Mouse (Mus musculus): ENCODE measurements at regions not wholly inside any gene's neighbourhood (a gene's known extent, or its start where the extent isn't known, plus 50 kb on each side); places are given as distances from the start of the nearest gene placed in this dataset.

GRCm38 (mm10) chr15:36891296-36891695 is 116.3 kb downstream of the Zfp706 start:
- Histone ChIP-seq H3K9me3 (ENCODE audit: control insufficient read depth, low read length) (no peaks in the 10 kb centered on the region), H3K4me2 (ENCODE audit: low read depth, low read length, severe bottlenecking) (no peak overlapping the region), H3K4me3 (ENCODE audit: low read depth, low read length) (no peak overlapping the region), H3K4me1 (replicated peaks; ENCODE audit: control insufficient read depth, insufficient read depth, low read length) (peaks cover 2% of the 10 kb centered on the region; the same call in 1 of the 2 replicates), H3K36me3 (ENCODE audit: control insufficient read depth, insufficient read depth, low read length) (no peaks in the 10 kb centered on the region), H3K9ac (ENCODE audit: low read length) (no peak overlapping the region), H3K27ac (ENCODE audit: low read depth, low read length) (no peak overlapping the region), H3K27me3 (ENCODE audit: control insufficient read depth, insufficient read depth, low read length) (peaks cover 3% of the 10 kb centered on the region; the same call in 1 of the 2 replicates)
- ATAC-seq (replicated peaks; ENCODE audit: low FRiP score), result no peak
- 41% methylated on average over 1 of the region's 1 CpGs for WGBS
- DNase-seq (ENCODE audit: low spot score), result no peak

DNA sequence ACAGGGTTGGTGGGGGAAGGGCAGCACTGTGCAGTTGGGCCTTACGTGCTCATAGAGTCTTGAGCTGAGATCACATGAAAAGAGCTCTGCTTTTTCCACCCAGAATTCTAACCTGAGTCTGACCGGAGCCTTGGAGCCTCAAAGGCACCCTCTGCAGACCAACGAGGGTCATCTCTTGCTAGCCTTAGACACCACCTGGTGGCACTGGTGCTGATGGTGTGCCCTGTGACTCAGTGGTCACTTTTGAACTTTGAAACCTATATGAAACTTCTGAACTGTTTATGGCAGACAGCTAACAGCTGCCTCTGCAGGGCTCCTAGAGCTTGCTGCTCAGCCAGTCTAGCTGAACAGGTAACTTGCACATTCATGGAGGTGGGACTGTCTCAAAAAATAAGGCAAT is 118.5 kb downstream of the Zfp706 start:
- DNase-seq (ENCODE audit: low spot score) (no peak), ATAC-seq (replicated peaks; ENCODE audit: low FRiP score) (no peak)
- 88% methylated on average over 3 of the region's 3 CpGs for WGBS

GRCm38 (mm10) chr15:36888351-36889069 is 119.1 kb downstream of the Zfp706 start:
- ATAC-seq (replicated peaks; ENCODE audit: low FRiP score) (no peak), DNase-seq (ENCODE audit: low spot score) (no peak)
- Histone ChIP-seq H3K36me3 (ENCODE audit: control insufficient read depth, insufficient read depth, low read length) (no peaks in the 10 kb centered on the region), H3K9me3 (ENCODE audit: control insufficient read depth, low read length) (no peaks in the 10 kb centered on the region), H3K4me2 (ENCODE audit: low read depth, low read length, severe bottlenecking) (no peak overlapping the region), H3K27me3 (ENCODE audit: control insufficient read depth, insufficient read depth, low read length) (peaks cover 3% of the 10 kb centered on the region; the same call in 1 of the 2 replicates), H3K9ac (ENCODE audit: low read length) (no peak overlapping the region), H3K4me1 (replicated peaks; ENCODE audit: control insufficient read depth, insufficient read depth, low read length) (peaks cover 2% of the 10 kb centered on the region; the same call in 1 of the 2 replicates), H3K4me3 (ENCODE audit: low read depth, low read length) (no peak overlapping the region), H3K27ac (ENCODE audit: low read depth, low read length) (no peak overlapping the region)
- 81% methylated on average over 11 of the region's 11 CpGs for WGBS

More for the DNA sequence above, 118.5 kb downstream of the Zfp706 start:
- Histone ChIP-seq H3K4me3 (ENCODE audit: low read depth, low read length) (no peak overlapping the region), H3K27me3 (ENCODE audit: control insufficient read depth, insufficient read depth, low read length) (peaks cover 3% of the 10 kb centered on the region; the same call in 1 of the 2 replicates), H3K4me2 (ENCODE audit: low read depth, low read length, severe bottlenecking) (no peak overlapping the region), H3K4me1 (replicated peaks; ENCODE audit: control insufficient read depth, insufficient read depth, low read length) (peaks cover 2% of the 10 kb centered on the region; the same call in 1 of the 2 replicates), H3K27ac (ENCODE audit: low read depth, low read length) (no peak overlapping the region), H3K36me3 (ENCODE audit: control insufficient read depth, insufficient read depth, low read length) (no peaks in the 10 kb centered on the region), H3K9ac (ENCODE audit: low read length) (no peak overlapping the region), H3K9me3 (ENCODE audit: control insufficient read depth, low read length) (no peaks in the 10 kb centered on the region)

DNA sequence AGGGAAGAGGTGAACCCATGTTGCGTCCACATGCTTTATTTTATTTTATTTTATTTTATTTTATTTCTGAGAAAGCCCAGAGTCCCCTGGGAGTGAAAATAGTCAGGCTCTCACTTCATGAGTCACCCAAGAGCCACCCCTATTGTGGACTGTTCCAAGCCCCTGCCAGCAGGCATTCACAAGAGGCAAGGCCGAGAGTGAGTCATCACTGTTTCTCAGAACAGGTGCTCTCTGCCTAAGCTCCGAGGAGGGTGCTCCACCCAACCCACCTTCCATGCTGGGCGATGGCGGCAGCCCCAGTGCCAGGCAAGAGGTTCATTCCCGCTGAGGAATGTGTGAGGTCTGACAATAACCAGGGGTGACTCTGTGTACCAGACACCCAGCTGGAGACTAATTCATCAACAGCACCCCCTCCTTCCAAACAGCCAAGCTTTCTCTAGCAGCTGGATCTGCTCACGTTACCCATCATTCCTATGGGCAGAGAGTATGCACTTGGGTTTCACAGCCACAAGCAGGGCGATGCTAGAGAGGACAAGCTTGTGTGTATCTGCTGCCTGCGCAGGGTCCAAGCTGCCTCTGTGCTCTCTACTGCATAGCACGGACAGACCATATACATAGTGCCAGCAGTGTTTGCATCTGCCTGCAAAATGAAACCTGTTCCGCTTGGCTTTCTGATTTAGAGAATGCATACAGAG is 122.8 kb downstream of the Zfp706 start:
- no peaks in the 10 kb centered on the region for H3K36me3 ChIP-seq (ENCODE audit: control insufficient read depth, insufficient read depth, low read length)
- ATAC-seq (replicated peaks; ENCODE audit: low FRiP score), result no peak
- no peak for DNase-seq (ENCODE audit: low spot score)
- H3K4me3 ChIP-seq (ENCODE audit: low read depth, low read length), result no peak overlapping the region
- H3K9me3 ChIP-seq (ENCODE audit: control insufficient read depth, low read length), result no peaks in the 10 kb centered on the region
- WGBS, result 86% methylated on average over 11 of the region's 11 CpGs
- no peak overlapping the region for H3K4me2 ChIP-seq (ENCODE audit: low read depth, low read length, severe bottlenecking)
- H3K27ac ChIP-seq (ENCODE audit: low read depth, low read length), result no peak overlapping the region
- no peaks in the 10 kb centered on the region for H3K27me3 ChIP-seq (ENCODE audit: control insufficient read depth, insufficient read depth, low read length)
- H3K4me1 ChIP-seq (replicated peaks; ENCODE audit: control insufficient read depth, insufficient read depth, low read length), result no peaks in the 10 kb centered on the region
- no peak overlapping the region for H3K9ac ChIP-seq (ENCODE audit: low read length)

DNA sequence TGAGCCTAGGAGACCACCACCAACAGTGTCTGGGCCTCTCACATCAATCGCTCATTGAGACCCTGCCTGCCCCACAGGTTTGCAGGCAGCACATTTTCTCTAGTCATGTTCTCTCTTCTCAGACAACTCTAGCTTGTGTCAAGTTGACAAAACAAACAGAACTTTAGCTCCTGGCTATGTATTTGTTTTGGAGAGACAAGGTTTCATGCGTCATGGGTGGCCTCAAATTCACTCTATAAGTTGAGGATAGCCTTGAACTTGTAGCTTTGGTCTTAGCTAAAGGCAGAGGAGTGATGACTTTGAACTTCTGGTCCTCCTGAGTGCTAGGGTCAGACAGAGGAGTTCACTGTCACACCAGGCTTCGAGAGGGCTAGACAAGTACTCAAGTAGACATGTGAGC is 123.5 kb downstream of the Zfp706 start:
- ATAC-seq (replicated peaks; ENCODE audit: low FRiP score), result no peak
- Histone ChIP-seq H3K4me2 (ENCODE audit: low read depth, low read length, severe bottlenecking) (no peak overlapping the region), H3K9me3 (ENCODE audit: control insufficient read depth, low read length) (no peaks in the 10 kb centered on the region), H3K4me1 (replicated peaks; ENCODE audit: control insufficient read depth, insufficient read depth, low read length) (no peaks in the 10 kb centered on the region), H3K36me3 (ENCODE audit: control insufficient read depth, insufficient read depth, low read length) (no peaks in the 10 kb centered on the region), H3K27me3 (ENCODE audit: control insufficient read depth, insufficient read depth, low read length) (no peaks in the 10 kb centered on the region), H3K9ac (ENCODE audit: low read length) (no peak overlapping the region), H3K4me3 (ENCODE audit: low read depth, low read length) (no peak overlapping the region), H3K27ac (ENCODE audit: low read depth, low read length) (no peak overlapping the region)
- no peak for DNase-seq (ENCODE audit: low spot score)
- WGBS, result 84% methylated on average over 3 of the region's 3 CpGs

DNA sequence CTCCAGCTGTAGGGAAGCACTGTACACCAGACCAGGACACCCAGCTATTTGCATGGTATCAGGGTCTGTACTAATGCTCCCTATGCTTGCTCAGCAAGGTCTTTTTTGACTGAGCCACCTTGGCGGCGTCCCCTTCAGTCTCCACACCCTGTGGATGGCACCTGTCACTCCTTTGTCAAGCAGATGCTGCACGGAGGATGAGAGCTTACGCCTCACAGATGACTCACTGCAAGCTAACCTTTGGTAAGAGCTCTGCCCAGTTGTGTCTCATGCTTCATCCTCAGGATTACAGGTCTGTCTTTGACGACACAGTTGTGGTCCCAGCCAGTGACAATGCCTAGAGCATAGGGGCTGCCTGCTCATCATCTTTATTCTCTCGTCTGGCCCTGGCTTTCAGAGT is 124.4 kb downstream of the Zfp706 start:
- Histone ChIP-seq H3K4me2 (ENCODE audit: low read depth, low read length, severe bottlenecking) (no peak overlapping the region), H3K9me3 (ENCODE audit: control insufficient read depth, low read length) (no peaks in the 10 kb centered on the region), H3K4me3 (ENCODE audit: low read depth, low read length) (no peak overlapping the region), H3K4me1 (replicated peaks; ENCODE audit: control insufficient read depth, insufficient read depth, low read length) (no peaks in the 10 kb centered on the region), H3K27me3 (ENCODE audit: control insufficient read depth, insufficient read depth, low read length) (no peaks in the 10 kb centered on the region), H3K27ac (ENCODE audit: low read depth, low read length) (no peak overlapping the region), H3K36me3 (ENCODE audit: control insufficient read depth, insufficient read depth, low read length) (no peaks in the 10 kb centered on the region), H3K9ac (ENCODE audit: low read length) (no peak overlapping the region)
- DNase-seq (ENCODE audit: low spot score), result no peak
- ATAC-seq (replicated peaks; ENCODE audit: low FRiP score), result no peak
- 77% methylated on average over 6 of the region's 6 CpGs for WGBS

GRCm38 (mm10) chr15:36881576-36881975 is 126.0 kb downstream of the Zfp706 start:
- 86% methylated on average over 2 of the region's 2 CpGs for WGBS
- H3K4me3 ChIP-seq (ENCODE audit: low read depth, low read length), result no peak overlapping the region
- no peak overlapping the region for H3K4me2 ChIP-seq (ENCODE audit: low read depth, low read length, severe bottlenecking)
- H3K27ac ChIP-seq (ENCODE audit: low read depth, low read length), result no peak overlapping the region
- no peaks in the 10 kb centered on the region for H3K4me1 ChIP-seq (replicated peaks; ENCODE audit: control insufficient read depth, insufficient read depth, low read length)
- no peak for DNase-seq (ENCODE audit: low spot score)
- no peaks in the 10 kb centered on the region for H3K9me3 ChIP-seq (ENCODE audit: control insufficient read depth, low read length)
- no peaks in the 10 kb centered on the region for H3K36me3 ChIP-seq (ENCODE audit: control insufficient read depth, insufficient read depth, low read length)
- H3K9ac ChIP-seq (ENCODE audit: low read length), result no peak overlapping the region
- no peak for ATAC-seq (replicated peaks; ENCODE audit: low FRiP score)
- H3K27me3 ChIP-seq (ENCODE audit: control insufficient read depth, insufficient read depth, low read length), result no peaks in the 10 kb centered on the region

GRCm38 (mm10) chr15:36880602-36881001 is 127.0 kb downstream of the Zfp706 start:
- no peak for DNase-seq (ENCODE audit: low spot score)
- Histone ChIP-seq H3K4me3 (ENCODE audit: low read depth, low read length) (no peak overlapping the region), H3K9me3 (ENCODE audit: control insufficient read depth, low read length) (no peaks in the 10 kb centered on the region), H3K27me3 (ENCODE audit: control insufficient read depth, insufficient read depth, low read length) (no peaks in the 10 kb centered on the region), H3K4me2 (ENCODE audit: low read depth, low read length, severe bottlenecking) (no peak overlapping the region), H3K27ac (ENCODE audit: low read depth, low read length) (no peak overlapping the region), H3K4me1 (replicated peaks; ENCODE audit: control insufficient read depth, insufficient read depth, low read length) (no peaks in the 10 kb centered on the region), H3K9ac (ENCODE audit: low read length) (no peak overlapping the region), H3K36me3 (ENCODE audit: control insufficient read depth, insufficient read depth, low read length) (no peaks in the 10 kb centered on the region)
- ATAC-seq (replicated peaks; ENCODE audit: low FRiP score), result no peak
- WGBS, result 96% methylated on average over 3 of the region's 3 CpGs
